Mouse (Mus musculus): ENCODE results near the gene Fpr2. TPM values are rescaled to one million over a fixed set of nuclear protein-coding genes. Genes with fewer than 3 reads are reported as not detected.

Fpr2 gene
- polyA plus RNA-seq, 1 experiment from 2014 or later, result not detected

GRCm38 (mm10) chr17:17870892-17871550 is 16.6 kb upstream of the Fpr2 start:
- Histone ChIP-seq H3K4me1 (replicated peaks; ENCODE audit: control insufficient read depth, insufficient read depth, low read length) (no peaks in the 10 kb centered on the region), H3K4me3 (ENCODE audit: low read depth, low read length) (no peak overlapping the region), H3K9ac (ENCODE audit: low read depth, low read length) (no peak overlapping the region), H3K27me3 (replicated peaks; ENCODE audit: control insufficient read depth, insufficient read depth, low read length) (no peaks in the 10 kb centered on the region), H3K36me3 (ENCODE audit: control insufficient read depth, insufficient read depth, low read length) (no peaks in the 10 kb centered on the region), H3K4me2 (no peak overlapping the region), H3K27ac (ENCODE audit: low read depth, low read length) (no peak overlapping the region), H3K9me3 (ENCODE audit: control insufficient read depth, low read length) (no peaks in the 10 kb centered on the region)
- ATAC-seq (replicated peaks; ENCODE audit: low FRiP score) (no peak), DNase-seq (ENCODE audit: low spot score) (no peak)
- 74% methylated on average over 2 of the region's 2 CpGs for WGBS

- no peaks in the 10 kb centered on the region for H3K9me3 ChIP-seq (ENCODE audit: control insufficient read depth, low read length)
- no peak overlapping the region for H3K27ac ChIP-seq (ENCODE audit: low read depth, low read length)
- H3K9ac ChIP-seq (ENCODE audit: low read depth, low read length), result no peak overlapping the region
- DNase-seq (ENCODE audit: low spot score) (no peak), ATAC-seq (replicated peaks; ENCODE audit: low FRiP score) (no peak)
- H3K4me2 ChIP-seq, result no peak overlapping the region
- H3K36me3 ChIP-seq (ENCODE audit: control insufficient read depth, insufficient read depth, low read length), result no peaks in the 10 kb centered on the region
- H3K4me1 ChIP-seq (replicated peaks; ENCODE audit: control insufficient read depth, insufficient read depth, low read length), result no peaks in the 10 kb centered on the region
- no peaks in the 10 kb centered on the region for H3K27me3 ChIP-seq (replicated peaks; ENCODE audit: control insufficient read depth, insufficient read depth, low read length)
- WGBS, result 70% methylated on average over 2 of the region's 2 CpGs
- H3K4me3 ChIP-seq (ENCODE audit: low read depth, low read length), result no peak overlapping the region
Observed at GRCm38 (mm10) chr17:17871697-17872096, 15.9 kb upstream of the Fpr2 start.

DNA sequence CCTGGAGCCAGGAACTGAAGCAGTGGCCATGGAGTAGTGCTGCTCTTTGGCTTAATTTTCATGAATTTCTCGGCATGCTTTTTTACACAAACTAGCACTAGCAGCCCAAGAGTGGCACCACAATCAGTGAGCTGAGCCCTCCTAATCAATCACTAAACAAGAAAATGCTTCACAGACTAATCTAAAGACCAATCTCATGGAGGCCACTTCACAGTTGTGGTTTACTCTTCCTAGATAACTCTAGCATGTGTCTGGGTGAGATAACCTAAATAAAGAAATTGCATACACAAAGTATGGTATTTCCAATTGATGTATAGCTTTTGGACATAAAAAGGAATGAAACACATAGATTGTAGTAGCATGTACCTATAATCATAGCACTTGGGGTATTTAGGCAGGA is 8.3 kb upstream of the Fpr2 start:
- DNase-seq (ENCODE audit: low spot score), result no peak
- WGBS, result 69% methylated on average over 1 of the region's 1 CpGs
- no peaks in the 10 kb centered on the region for H3K36me3 ChIP-seq (ENCODE audit: control insufficient read depth, insufficient read depth, low read length)
- no peak for ATAC-seq (replicated peaks; ENCODE audit: low FRiP score)
- no peaks in the 10 kb centered on the region for H3K27me3 ChIP-seq (replicated peaks; ENCODE audit: control insufficient read depth, insufficient read depth, low read length)
- no peak overlapping the region for H3K4me3 ChIP-seq (ENCODE audit: low read depth, low read length)
- H3K4me2 ChIP-seq, result no peak overlapping the region
- H3K9me3 ChIP-seq (ENCODE audit: control insufficient read depth, low read length), result no peaks in the 10 kb centered on the region
- H3K27ac ChIP-seq (ENCODE audit: low read depth, low read length), result no peak overlapping the region
- H3K4me1 ChIP-seq (replicated peaks; ENCODE audit: control insufficient read depth, insufficient read depth, low read length), result no peaks in the 10 kb centered on the region
- H3K9ac ChIP-seq (ENCODE audit: low read depth, low read length), result no peak overlapping the region

DNA sequence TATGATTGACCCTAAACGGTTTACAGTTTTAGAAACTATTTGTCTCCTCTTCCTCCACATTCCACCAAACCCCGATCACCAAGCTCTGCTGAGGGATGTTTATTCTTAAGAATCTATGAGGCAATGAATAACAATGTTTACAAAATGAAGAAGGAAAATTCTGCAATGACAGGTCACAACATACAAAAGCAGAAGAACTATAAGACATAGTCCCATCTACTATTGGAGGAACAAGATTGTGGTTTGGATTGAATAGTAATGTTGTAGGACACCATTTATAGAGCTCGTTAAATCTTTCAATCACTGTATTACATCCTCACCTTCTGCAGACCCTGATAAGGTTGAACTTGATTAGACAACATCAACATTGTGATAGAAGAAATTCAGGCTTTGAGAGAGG is 5.0 kb upstream of the Fpr2 start:
- Histone ChIP-seq H3K4me3 (ENCODE audit: low read depth, low read length) (no peak overlapping the region), H3K4me2 (no peak overlapping the region), H3K4me1 (replicated peaks; ENCODE audit: control insufficient read depth, insufficient read depth, low read length) (no peaks in the 10 kb centered on the region), H3K36me3 (ENCODE audit: control insufficient read depth, insufficient read depth, low read length) (no peaks in the 10 kb centered on the region), H3K27ac (ENCODE audit: low read depth, low read length) (no peak overlapping the region), H3K9ac (ENCODE audit: low read depth, low read length) (no peak overlapping the region), H3K9me3 (ENCODE audit: control insufficient read depth, low read length) (no peaks in the 10 kb centered on the region), H3K27me3 (replicated peaks; ENCODE audit: control insufficient read depth, insufficient read depth, low read length) (no peaks in the 10 kb centered on the region)
- WGBS, result 77% methylated on average over 3 of the region's 3 CpGs
- ATAC-seq (replicated peaks; ENCODE audit: low FRiP score) (no peak), DNase-seq (ENCODE audit: low spot score) (no peak)

DNA sequence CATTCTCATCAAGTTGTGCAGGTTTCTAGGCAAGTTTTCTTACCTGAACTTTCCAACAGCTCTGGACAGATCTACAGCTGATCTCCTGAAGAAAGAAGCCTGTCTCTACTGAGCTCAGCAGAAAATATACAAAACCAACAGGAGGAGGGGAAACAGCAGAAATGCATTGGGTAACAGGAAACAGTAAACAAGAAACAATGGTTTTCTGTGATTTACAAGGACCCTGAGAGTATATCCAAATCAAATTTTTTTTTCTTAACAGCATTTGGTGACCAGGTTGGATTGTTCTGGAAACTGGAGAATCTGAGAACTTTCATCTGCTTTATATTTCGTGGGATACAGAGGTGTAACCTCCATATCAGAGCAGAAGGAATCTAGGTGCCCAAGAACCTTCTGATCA is 3.8 kb upstream of the Fpr2 start, which contains the start of gene Fpr1:
Gene Fpr1, minus strand, starts transcription at position 101 of the 400 bp plus-strand sequence.
- H3K9me3 ChIP-seq (ENCODE audit: control insufficient read depth, low read length), result no peaks in the 10 kb centered on the region
- no peak within 1 kb of the TSS for H3K9ac ChIP-seq (ENCODE audit: low read depth, low read length)
- no peak within 1 kb of the TSS for H3K4me3 ChIP-seq (ENCODE audit: low read depth, low read length)
- no peaks in the 10 kb centered on the region for H3K4me1 ChIP-seq (replicated peaks; ENCODE audit: control insufficient read depth, insufficient read depth, low read length)
- no peak within 1 kb of the TSS for H3K4me2 ChIP-seq
- H3K27ac ChIP-seq (ENCODE audit: low read depth, low read length), result no peak within 1 kb of the TSS
- 50% methylated on average over 1 of the region's 1 CpGs for WGBS
- H3K36me3 ChIP-seq (ENCODE audit: control insufficient read depth, insufficient read depth, low read length), result no peaks in the 10 kb centered on the region
- no peaks in the 10 kb centered on the region for H3K27me3 ChIP-seq (replicated peaks; ENCODE audit: control insufficient read depth, insufficient read depth, low read length)
- DNase-seq (ENCODE audit: low spot score) (no peak), ATAC-seq (replicated peaks; ENCODE audit: low FRiP score) (no peak)

GRCm38 (mm10) chr17:17889732-17890425 is 2.3 kb downstream of the Fpr2 start:
- no peaks in the 10 kb centered on the region for H3K4me1 ChIP-seq (replicated peaks; ENCODE audit: control insufficient read depth, insufficient read depth, low read length)
- H3K9ac ChIP-seq (ENCODE audit: low read depth, low read length), result no peak overlapping the region
- DNase-seq (ENCODE audit: low spot score) (no peak), ATAC-seq (replicated peaks; ENCODE audit: low FRiP score) (no peak)
- H3K27ac ChIP-seq (ENCODE audit: low read depth, low read length), result no peak overlapping the region
- WGBS, result 74% methylated on average over 2 of the region's 2 CpGs
- H3K36me3 ChIP-seq (ENCODE audit: control insufficient read depth, insufficient read depth, low read length), result no peaks in the 10 kb centered on the region
- no peaks in the 10 kb centered on the region for H3K27me3 ChIP-seq (replicated peaks; ENCODE audit: control insufficient read depth, insufficient read depth, low read length)
- H3K4me3 ChIP-seq (ENCODE audit: low read depth, low read length), result no peak overlapping the region
- H3K9me3 ChIP-seq (ENCODE audit: control insufficient read depth, low read length), result no peaks in the 10 kb centered on the region
- H3K4me2 ChIP-seq, result no peak overlapping the region

GRCm38 (mm10) chr17:17896039-17896438 is 8.4 kb downstream of the Fpr2 start:
- H3K27me3 ChIP-seq (replicated peaks; ENCODE audit: control insufficient read depth, insufficient read depth, low read length), result no peaks in the 10 kb centered on the region
- H3K9me3 ChIP-seq (ENCODE audit: control insufficient read depth, low read length), result no peaks in the 10 kb centered on the region
- no peaks in the 10 kb centered on the region for H3K36me3 ChIP-seq (ENCODE audit: control insufficient read depth, insufficient read depth, low read length)
- H3K4me1 ChIP-seq (replicated peaks; ENCODE audit: control insufficient read depth, insufficient read depth, low read length), result no peaks in the 10 kb centered on the region
- H3K4me2 ChIP-seq, result no peak overlapping the region
- DNase-seq (ENCODE audit: low spot score) (no peak), ATAC-seq (replicated peaks; ENCODE audit: low FRiP score) (no peak)
- no peak overlapping the region for H3K27ac ChIP-seq (ENCODE audit: low read depth, low read length)
- no peak overlapping the region for H3K9ac ChIP-seq (ENCODE audit: low read depth, low read length)
- WGBS, result 2% methylated on average over 4 of the region's 4 CpGs
- H3K4me3 ChIP-seq (ENCODE audit: low read depth, low read length), result no peak overlapping the region

DNA sequence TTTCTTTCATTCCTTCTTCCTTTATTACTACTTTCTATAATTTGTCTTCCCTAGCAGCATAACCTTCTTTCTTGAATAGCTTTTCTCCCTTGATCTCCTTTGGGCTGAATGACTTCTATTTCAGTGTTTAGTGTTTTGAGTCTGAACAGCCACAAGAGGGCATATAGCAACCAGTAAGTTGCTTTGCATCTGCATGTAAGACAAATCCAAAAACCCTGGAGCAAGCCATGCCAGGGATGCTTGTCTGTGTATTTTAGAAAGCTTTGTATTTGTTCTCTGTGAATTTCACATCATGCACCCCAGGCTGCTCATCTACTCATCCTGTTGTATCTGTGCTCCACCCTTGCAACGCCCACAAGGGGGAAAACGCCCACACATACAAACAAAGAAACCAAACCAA is 11.6 kb downstream of the Fpr2 start:
- Histone ChIP-seq H3K9me3 (ENCODE audit: control insufficient read depth, low read length) (no peaks in the 10 kb centered on the region), H3K4me2 (no peak overlapping the region), H3K36me3 (ENCODE audit: control insufficient read depth, insufficient read depth, low read length) (no peaks in the 10 kb centered on the region), H3K27me3 (replicated peaks; ENCODE audit: control insufficient read depth, insufficient read depth, low read length) (no peaks in the 10 kb centered on the region), H3K27ac (ENCODE audit: low read depth, low read length) (no peak overlapping the region), H3K9ac (ENCODE audit: low read depth, low read length) (no peak overlapping the region), H3K4me3 (ENCODE audit: low read depth, low read length) (no peak overlapping the region), H3K4me1 (replicated peaks; ENCODE audit: control insufficient read depth, insufficient read depth, low read length) (no peaks in the 10 kb centered on the region)
- no peak for DNase-seq (ENCODE audit: low spot score)
- 78% methylated on average over 2 of the region's 2 CpGs for whole genome bisulfite sequencing
- no peak for ATAC-seq (replicated peaks; ENCODE audit: low FRiP score)

DNA sequence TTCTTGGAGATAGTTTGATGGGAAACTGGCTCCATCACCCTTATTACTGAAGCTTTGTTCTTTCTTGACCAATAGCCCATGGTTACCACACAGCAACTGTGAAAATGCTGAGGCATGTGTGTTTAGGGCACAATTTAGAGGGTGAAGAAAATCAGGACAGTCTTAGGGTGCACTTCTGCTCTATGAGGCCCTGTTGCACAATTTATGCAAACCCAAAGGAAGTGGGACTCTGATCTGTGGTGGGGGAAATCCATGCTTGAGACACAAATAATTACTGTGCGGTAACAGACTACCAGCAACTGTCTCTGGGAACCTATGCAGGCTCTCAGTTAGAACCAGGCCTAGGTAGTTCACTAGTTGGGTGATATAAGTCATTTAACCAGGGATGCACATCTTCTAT is 13.1 kb downstream of the Fpr2 start:
- 61% methylated on average over 1 of the region's 1 CpGs for WGBS
- H3K27me3 ChIP-seq (replicated peaks; ENCODE audit: control insufficient read depth, insufficient read depth, low read length), result no peaks in the 10 kb centered on the region
- ATAC-seq (replicated peaks; ENCODE audit: low FRiP score) (no peak), DNase-seq (ENCODE audit: low spot score) (no peak)
- no peaks in the 10 kb centered on the region for H3K4me1 ChIP-seq (replicated peaks; ENCODE audit: control insufficient read depth, insufficient read depth, low read length)
- no peaks in the 10 kb centered on the region for H3K36me3 ChIP-seq (ENCODE audit: control insufficient read depth, insufficient read depth, low read length)
- H3K27ac ChIP-seq (ENCODE audit: low read depth, low read length), result no peak overlapping the region
- no peak overlapping the region for H3K4me2 ChIP-seq
- H3K9ac ChIP-seq (ENCODE audit: low read depth, low read length), result no peak overlapping the region
- H3K9me3 ChIP-seq (ENCODE audit: control insufficient read depth, low read length), result no peaks in the 10 kb centered on the region
- no peak overlapping the region for H3K4me3 ChIP-seq (ENCODE audit: low read depth, low read length)
